Mouse (Mus musculus) C2C12 (cell line): ENCODE measurements around the gene Tent2.

Source experiments
- CEBPB ChIP-seq: IDR thresholded peaks from one replicate; pipeline ENCODE4 v1.6.1; 2011; ENCODE audit warnings: low read depth, mild to moderate bottlenecking, control low read depth, moderate library complexity
- CTCF ChIP-seq: IDR thresholded peaks from one replicate; pipeline ENCODE4 v1.5.1; 2011; ENCODE audit not compliant: control insufficient read depth, insufficient read depth, insufficient read length
- FOSL1 ChIP-seq: IDR thresholded peaks from one replicate; pipeline ENCODE4 v1.8.0; 2011; ENCODE audit warnings: mild to moderate bottlenecking, low read length; ENCODE audit not compliant: poor library complexity, insufficient read depth, severe bottlenecking
- MAX ChIP-seq: IDR thresholded peaks from one replicate; pipeline ENCODE4 v1.6.1; 2011; ENCODE audit warnings: mild to moderate bottlenecking, control low read depth
- MYOD1 ChIP-seq: IDR thresholded peaks from one replicate; pipeline ENCODE4 v1.6.1; 2011; ENCODE audit warnings: low read depth; ENCODE audit not compliant: control insufficient read depth, insufficient read length

DNA sequence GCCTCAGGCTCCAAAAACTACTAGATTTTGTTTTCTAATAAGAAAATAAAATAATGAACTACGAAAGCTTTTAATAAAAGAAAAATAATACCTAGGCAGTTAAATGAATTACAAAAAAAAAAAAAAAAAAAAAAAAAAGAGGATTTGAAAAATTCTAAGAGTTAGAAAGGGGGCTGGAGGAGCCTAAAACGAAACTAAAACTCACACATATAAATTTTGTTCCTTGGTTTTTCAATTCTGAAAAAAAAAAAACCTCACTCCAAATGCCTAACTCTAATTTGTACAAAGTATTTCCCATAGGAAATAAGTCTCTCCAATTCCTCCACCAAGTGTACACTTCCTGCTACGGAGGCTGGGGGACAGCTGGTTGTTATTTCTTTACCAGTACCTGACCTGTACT, 3.4 kb downstream of the Tent2 start:
- no peak for TF ChIP-seq MYOD1
- TF ChIP-seq CEBPB: no peak
- no peak for TF ChIP-seq CTCF
- TF ChIP-seq FOSL1: no peak
- TF ChIP-seq MAX: no peak
